ENCODE assay signal across 13 mouse cellular contexts in genomic region chr3:34638344-34638743, GRCm38 (mm10). TPM values are rescaled to one million over a fixed set of nuclear protein-coding genes. Genes with fewer than 3 reads are reported as not detected.
DNase-seq lines count a peak whose midpoint lies in the region; ATAC-seq and TF ChIP-seq lines count a peak whose summit lies in the region.
"Had no signal": no experiment of that assay in that cellular context is flagged by ENCODE, and none has a peak within 500 bp of the region (broad histone marks: within the 10 kb centered on the region; RNA-seq: fewer than 3 reads in every experiment).

No protein-coding gene starts in this region.

- no peak overlapping the region for H3K9ac ChIP-seq in heart, embryonic 13.5 days
- H3K9ac ChIP-seq in forebrain, embryonic 12.5 days = peak overlapping the region; percentile 59
- H3K9ac ChIP-seq: liver, embryonic 14.5 days had no signal

- H3K4me3 ChIP-seq in heart, embryonic 13.5 days = no peak overlapping the region
- H3K4me3 ChIP-seq in forebrain, embryonic 12.5 days (replicated peaks) = peak overlapping the region; percentile 46
- peak overlapping the region; percentile 61 for H3K4me3 ChIP-seq in midbrain, embryonic 10.5 days
- peak overlapping the region; percentile 54 for H3K4me3 ChIP-seq in olfactory bulb, adult 2 months (ENCODE audit: insufficient read depth, low read depth, low read length)

- WGBS in heart, embryonic 13.5 days = 10% methylated on average over 13 of the region's 13 CpGs
- WGBS in forebrain, embryonic 12.5 days = under 1% methylated on average over 13 of the region's 13 CpGs
- WGBS in midbrain, embryonic 10.5 days = 4% methylated on average over 13 of the region's 13 CpGs
- 10% methylated on average over 13 of the region's 13 CpGs for WGBS in olfactory bulb, adult 2 months

- peaks cover 14% of the 10 kb centered on the region for H3K4me1 ChIP-seq in heart, embryonic 13.5 days
- H3K4me1 ChIP-seq in forebrain, embryonic 12.5 days = peaks cover 60% of the 10 kb centered on the region
- peaks cover 67% of the 10 kb centered on the region for H3K4me1 ChIP-seq in midbrain, embryonic 10.5 days
- peaks cover 37% of the 10 kb centered on the region for H3K4me1 ChIP-seq in olfactory bulb, adult 2 months (ENCODE audit: control insufficient read depth, insufficient read depth, low read length)

- no peak for TF ChIP-seq POLR2A in olfactory bulb, adult 2 months (IDR thresholded peaks at IDR 0.05; ENCODE audit: insufficient read depth, low read depth, low read length)

- no peak for ATAC-seq in heart, embryonic 13.5 days (ENCODE audit: extremely low read depth, insufficient number of reproducible peaks, low FRiP score, low TSS enrichment)
- ATAC-seq in forebrain, embryonic 12.5 days (ENCODE audit: low FRiP score) = peak; percentile 10; the same call in 1 of the 2 replicates

- 0 out of 2 replicates have a peak overlapping the region, but pooled peaks have one; percentile 1 for H3K4me2 ChIP-seq in heart, embryonic 13.5 days
- peak overlapping the region; percentile 89 for H3K4me2 ChIP-seq in forebrain, embryonic 12.5 days

- H3K27me3 ChIP-seq in heart, embryonic 13.5 days (replicated peaks) = peaks cover 86% of the 10 kb centered on the region
- H3K27me3 ChIP-seq in forebrain, embryonic 12.5 days = peaks cover 17% of the 10 kb centered on the region
- H3K27me3 ChIP-seq in midbrain, embryonic 10.5 days (ENCODE audit: low read depth, poor library complexity, severe bottlenecking) = peaks cover 71% of the 10 kb centered on the region

- TF ChIP-seq CTCF in olfactory bulb, adult 2 months (IDR thresholded peaks at IDR 0.05; ENCODE audit: insufficient read depth, low read depth, low read length) = no peak

- no peak overlapping the region for H3K27ac ChIP-seq in heart, embryonic 13.5 days (replicated peaks)
- peak overlapping the region; percentile 94 for H3K27ac ChIP-seq in forebrain, embryonic 12.5 days
- peak overlapping the region; percentile 93 for H3K27ac ChIP-seq in midbrain, embryonic 10.5 days (replicated peaks)
- H3K27ac ChIP-seq in olfactory bulb, adult 2 months (ENCODE audit: insufficient read depth, low read depth, low read length) = peak overlapping the region; percentile 94
- H3K27ac ChIP-seq: liver, embryonic 14.5 days had no signal

- H3K9me3 ChIP-seq in heart, embryonic 13.5 days = no peaks in the 10 kb centered on the region
- no peaks in the 10 kb centered on the region; the same call in 1 of the 2 replicates for H3K9me3 ChIP-seq in forebrain, embryonic 12.5 days
- H3K9me3 ChIP-seq in midbrain, embryonic 10.5 days (replicated peaks) = no peaks in the 10 kb centered on the region

- DNase-seq in heart, adult 9 months (ENCODE audit: low spot score in 2 of 2) = no peak
- DNase-seq in midbrain, embryonic 10.5 days (ENCODE audit: low spot score) = peak; percentile 73
- DNase-seq in c-Kit-positive CD71-positive TER-119-positive erythroid progenitor cells, embryonic 14.5 days (ENCODE audit: low spot score) = no peak
- DNase-seq in adrenal gland, adult 8-10 months = no peak
- DNase-seq in layer of hippocampus, adult 18-20 months (ENCODE audit: low spot score in 2 of 2) = no peak
- DNase-seq: B cell, adult 2 months; cerebellum, postnatal 25 days had no signal

- no peaks in the 10 kb centered on the region for H3K36me3 ChIP-seq in heart, embryonic 13.5 days
- H3K36me3 ChIP-seq in forebrain, embryonic 12.5 days (replicated peaks) = no peaks in the 10 kb centered on the region
- no peaks in the 10 kb centered on the region for H3K36me3 ChIP-seq in midbrain, embryonic 10.5 days

RNA-seq across cellular contexts. Expression of gene Sox2, which starts 11.9 kb away (rescaled TPM):
- polyA plus RNA-seq in heart, embryonic 13.5 days (2015; fragmentation: Nextera tagmentation; extraction: Ambion mirVana) = 0.29 and 0.33 TPM in 2 replicates
- 75.5 and 77.0 TPM in 2 replicates for polyA plus RNA-seq in forebrain, embryonic 12.5 days (2016; fragmentation: Nextera tagmentation; extraction: Ambion mirVana)
- 28.8 and 31.9 TPM in 2 replicates for polyA plus RNA-seq in midbrain, embryonic 10.5 days (2016; fragmentation: Nextera tagmentation; extraction: Ambion mirVana)
- polyA plus RNA-seq in olfactory bulb, adult 2 months (2012; ENCODE audit: insufficient read depth, insufficient read length, low replicate concordance, missing spikeins) = not detected in 2 replicates
- total RNA-seq in adrenal gland, adult 8-10 months (2022) = under 1 TPM; 0.28 to 0.38 (median 0.33) TPM
- 10 to 100 TPM; 41.6 to 53.0 TPM for total RNA-seq in layer of hippocampus, adult 18-20 months (2021)
- total RNA-seq: megakaryocyte, adult 5-6 weeks had no signal
- polyA plus RNA-seq: kidney, embryonic 16.5 days had no signal
